Mouse (Mus musculus) thymus, postnatal 25 days (tissue): ENCODE measurements around the gene Tmem53.

Experiments
- DNase-seq: peaks from one replicate; pipeline ENCODE4 v3.0.0; 2022

The Tmem53 gene

GRCm38 (mm10) chr4:117283271-117284191 lies 31.8 kb downstream of the Tmem53 start:
- no peak for DNase-seq

- no peak for DNase-seq
These were observed 32.6 kb downstream of the Tmem53 start for GRCm38 (mm10) chr4:117284363-117284762.

- no peak for DNase-seq
These were observed 36.7 kb downstream of the Tmem53 start for GRCm38 (mm10) chr4:117288277-117288926.

- DNase-seq, result peak; percentile 80
These were observed 37.4 kb downstream of the Tmem53 start for GRCm38 (mm10) chr4:117288927-117289801.

GRCm38 (mm10) chr4:117291696-117292095 lies 39.9 kb downstream of the Tmem53 start:
- no peak for DNase-seq

- DNase-seq, result no peak
These were observed 45.3 kb downstream of the Tmem53 start for GRCm38 (mm10) chr4:117296849-117297593.

- no peak for DNase-seq
These were observed 46.1 kb downstream of the Tmem53 start for GRCm38 (mm10) chr4:117297819-117298218.

- DNase-seq, result no peak
These were observed 48.2 kb downstream of the Tmem53 start for GRCm38 (mm10) chr4:117299921-117300320.

- DNase-seq, result no peak
These were observed 50.5 kb downstream of the Tmem53 start for GRCm38 (mm10) chr4:117302027-117302806.

- DNase-seq, result no peak
These were observed 52.0 kb downstream of the Tmem53 start for GRCm38 (mm10) chr4:117303581-117304238.

- no peak for DNase-seq
These were observed 52.7 kb downstream of the Tmem53 start for GRCm38 (mm10) chr4:117304239-117305025.

- DNase-seq, result no peak
These were observed 53.7 kb downstream of the Tmem53 start for GRCm38 (mm10) chr4:117305461-117305860.

- DNase-seq, result no peak
These were observed 55.5 kb downstream of the Tmem53 start for GRCm38 (mm10) chr4:117307270-117307669.

- no peak for DNase-seq
These were observed 57.7 kb downstream of the Tmem53 start for GRCm38 (mm10) chr4:117309427-117309826.

- no peak for DNase-seq
These were observed 60.1 kb downstream of the Tmem53 start for GRCm38 (mm10) chr4:117311891-117312290.

GRCm38 (mm10) chr4:117312416-117313084 lies 60.8 kb downstream of the Tmem53 start:
- no peak for DNase-seq

GRCm38 (mm10) chr4:117313085-117313424 lies 61.3 kb downstream of the Tmem53 start:
- peak; percentile 11 for DNase-seq

- DNase-seq, result no peak
These were observed 63.2 kb downstream of the Tmem53 start for GRCm38 (mm10) chr4:117314849-117315500.

GRCm38 (mm10) chr4:117316800-117317199 lies 65.0 kb downstream of the Tmem53 start:
- no peak for DNase-seq
